Mouse (Mus musculus) C2C12 (cell line): ENCODE measurements around the gene Tnfsf10. TPM values are rescaled to one million over a fixed set of nuclear protein-coding genes. Genes with fewer than 3 reads are reported as not detected.

Experiments
- H3K27me3 ChIP-seq: one replicate; pipeline ENCODE4 v1.6.1; 2011; ENCODE audit not compliant: control insufficient read depth, insufficient read depth, insufficient read length
- H3K36me3 ChIP-seq: one replicate; pipeline ENCODE4 v1.6.1; 2011; ENCODE audit not compliant: control insufficient read depth, insufficient read depth
- H3K4me3 ChIP-seq: one replicate; pipeline ENCODE4 v1.5.1; 2011; ENCODE audit warnings: mild to moderate bottlenecking, control low read depth; ENCODE audit not compliant: poor library complexity, insufficient read depth, severe bottlenecking
- H3K79me2 ChIP-seq: one replicate; pipeline ENCODE4 v1.6.1; 2011; ENCODE audit not compliant: control insufficient read depth, insufficient read depth
- H3K79me3 ChIP-seq: one replicate; pipeline ENCODE4 v1.6.1; 2011; ENCODE audit warnings: low read depth, control low read depth
- H3ac ChIP-seq: one replicate; pipeline ENCODE3; 2011; ENCODE audit warnings: low read depth; ENCODE audit not compliant: control insufficient read depth, insufficient read length
- CEBPB ChIP-seq: IDR thresholded peaks from one replicate; pipeline ENCODE4 v1.6.1; 2011; ENCODE audit warnings: low read depth, mild to moderate bottlenecking, control low read depth, moderate library complexity
- CTCF ChIP-seq: IDR thresholded peaks from one replicate; pipeline ENCODE4 v1.5.1; 2011; ENCODE audit not compliant: control insufficient read depth, insufficient read depth, insufficient read length
- FOSL1 ChIP-seq: IDR thresholded peaks from one replicate; pipeline ENCODE4 v1.8.0; 2011; ENCODE audit warnings: mild to moderate bottlenecking, low read length; ENCODE audit not compliant: poor library complexity, insufficient read depth, severe bottlenecking
- MAX ChIP-seq: IDR thresholded peaks from one replicate; pipeline ENCODE4 v1.6.1; 2011; ENCODE audit warnings: mild to moderate bottlenecking, control low read depth
- MYOD1 ChIP-seq: IDR thresholded peaks from one replicate; pipeline ENCODE4 v1.6.1; 2011; ENCODE audit warnings: low read depth; ENCODE audit not compliant: control insufficient read depth, insufficient read length
- MYOG ChIP-seq: IDR thresholded peaks from one replicate; pipeline ENCODE4 v1.6.1; 2011; ENCODE audit not compliant: control insufficient read depth, insufficient read length; ENCODE audit errors: extremely low read depth
- USF1 ChIP-seq: IDR thresholded peaks from one replicate; pipeline ENCODE4 v1.6.1; 2011; ENCODE audit warnings: low read depth, mild to moderate bottlenecking, control low read depth, moderate library complexity
- polyA plus RNA-seq: library from polyadenylated mRNA; unstranded; fragments of >200 nt; fragmentation: generic; extraction: Trizol; gene quantifications from one replicate; pipeline ENCODE4 v1.2.1, GENCODE M21; 2012; ENCODE audit warnings: missing spikeins

Tnfsf10 gene
- polyA plus RNA-seq, 1 experiment = not detected

DNA sequence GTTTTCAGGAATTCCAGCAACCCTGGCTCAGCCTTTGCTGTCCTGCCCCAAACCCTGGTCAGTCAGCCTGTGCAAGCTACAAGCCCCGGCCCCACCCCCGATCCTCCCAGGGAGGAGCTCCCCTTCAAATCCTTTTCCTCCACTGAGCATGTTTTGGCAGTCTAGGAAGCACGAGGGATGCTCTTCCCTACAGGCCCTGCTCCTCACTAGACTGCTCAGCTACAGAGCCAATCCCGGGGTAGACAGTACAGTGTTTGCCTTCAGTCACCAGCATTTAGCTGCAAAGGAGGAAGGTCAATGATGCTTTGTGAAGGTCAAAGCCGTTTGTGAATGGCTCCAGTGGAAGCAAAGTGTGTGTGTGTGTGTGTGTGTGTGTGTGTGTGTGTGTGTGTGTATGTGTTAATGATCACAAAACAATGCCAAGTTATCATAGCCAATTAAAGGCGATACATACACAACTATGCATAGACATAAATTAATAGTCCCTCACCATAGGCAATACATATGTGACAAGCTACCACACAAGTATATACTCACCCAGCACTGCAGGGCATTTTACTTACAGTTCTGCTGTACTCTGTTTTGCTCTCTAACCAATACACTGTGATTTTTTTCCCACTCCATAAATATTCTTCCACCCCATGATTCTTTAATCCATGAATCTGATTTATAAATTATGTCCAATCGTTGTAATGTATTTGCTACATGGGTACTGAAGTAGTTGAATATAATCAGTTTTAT, 23.0 kb upstream of the Tnfsf10 start:
- Histone ChIP-seq H3K4me3 (no peak overlapping the region), H3K36me3 (no peaks in the 10 kb centered on the region), H3ac (no peak overlapping the region), H3K27me3 (no peaks in the 10 kb centered on the region), H3K79me3 (no peaks in the 10 kb centered on the region), H3K79me2 (no peaks in the 10 kb centered on the region)
- TF ChIP-seq CTCF = no peak

DNA sequence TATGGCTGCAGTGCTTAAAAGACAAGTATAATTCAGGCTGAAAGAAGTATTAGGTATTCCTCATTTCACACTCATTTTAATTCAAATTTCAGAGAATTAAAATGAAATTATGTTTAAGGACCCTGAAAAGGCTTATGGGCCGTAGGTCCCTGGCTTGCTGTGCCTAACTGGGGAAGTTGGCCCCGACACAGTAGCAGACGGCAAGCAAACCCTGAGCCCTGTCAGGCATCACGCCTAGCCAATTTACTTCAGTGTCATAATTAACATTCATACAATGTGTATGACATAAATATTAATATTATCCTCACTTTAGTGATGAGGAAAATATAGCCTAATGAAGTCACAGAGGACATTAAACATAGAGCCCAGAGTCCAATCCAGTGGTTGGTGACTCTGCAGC, 16.4 kb upstream of the Tnfsf10 start:
- no peaks in the 10 kb centered on the region for H3K27me3 ChIP-seq
- no peaks in the 10 kb centered on the region for H3K79me2 ChIP-seq
- H3K36me3 ChIP-seq = no peaks in the 10 kb centered on the region
- H3ac ChIP-seq = no peak overlapping the region
- TF ChIP-seq CTCF (no peak), MAX (no peak), MYOG (no peak), CEBPB (no peak), FOSL1 (no peak), MYOD1 (no peak), USF1 (no peak)
- no peak overlapping the region for H3K4me3 ChIP-seq
- no peaks in the 10 kb centered on the region for H3K79me3 ChIP-seq

GRCm38 (mm10) chr3:27302339-27303022, 14.3 kb upstream of the Tnfsf10 start:
- Histone ChIP-seq H3K79me2 (no peaks in the 10 kb centered on the region), H3K4me3 (no peak overlapping the region), H3K27me3 (no peaks in the 10 kb centered on the region), H3K36me3 (no peaks in the 10 kb centered on the region), H3ac (no peak overlapping the region), H3K79me3 (no peaks in the 10 kb centered on the region)
- TF ChIP-seq MAX = no peak
- no peak for TF ChIP-seq MYOD1
- no peak for TF ChIP-seq CTCF
- no peak for TF ChIP-seq USF1

DNA sequence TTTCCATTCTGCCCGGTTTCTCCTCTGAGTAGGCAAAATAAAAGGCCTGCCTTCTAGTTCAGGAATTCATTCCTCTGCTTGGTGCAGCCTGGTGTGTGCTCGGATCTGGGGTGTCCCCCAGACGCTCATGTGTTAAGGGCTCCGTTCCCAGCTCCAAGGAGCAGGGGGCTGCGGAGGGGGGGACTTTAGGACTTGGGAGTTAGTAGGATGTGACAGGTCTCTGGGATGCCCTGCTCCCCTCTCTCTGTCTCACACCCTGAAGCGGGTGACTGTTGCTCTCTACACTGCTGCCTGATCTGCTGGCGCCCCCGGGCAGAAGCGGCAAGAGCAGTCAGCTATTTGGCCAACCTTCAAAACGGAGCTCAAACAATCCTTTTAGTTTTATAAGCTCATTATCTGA, 10.0 kb upstream of the Tnfsf10 start:
- TF ChIP-seq FOSL1 = no peak
- TF ChIP-seq CTCF = no peak
- no peak for TF ChIP-seq MAX
- TF ChIP-seq USF1 = no peak
- TF ChIP-seq MYOG = no peak
- no peak for TF ChIP-seq CEBPB
- TF ChIP-seq MYOD1 = no peak

GRCm38 (mm10) chr3:27310973-27311372, 5.9 kb upstream of the Tnfsf10 start:
- no peaks in the 10 kb centered on the region for H3K27me3 ChIP-seq
- no peak overlapping the region for H3K4me3 ChIP-seq
- H3K79me3 ChIP-seq = no peaks in the 10 kb centered on the region
- H3K79me2 ChIP-seq = no peaks in the 10 kb centered on the region
- TF ChIP-seq CTCF = no peak
- TF ChIP-seq MYOG = no peak
- TF ChIP-seq MYOD1 = no peak
- TF ChIP-seq MAX = no peak
- TF ChIP-seq FOSL1 = no peak
- TF ChIP-seq CEBPB = no peak
- TF ChIP-seq USF1 = no peak
- H3ac ChIP-seq = no peak overlapping the region
- no peaks in the 10 kb centered on the region for H3K36me3 ChIP-seq

More for the DNA sequence above, 10.0 kb upstream of the Tnfsf10 start:
- Histone ChIP-seq H3K36me3 (no peaks in the 10 kb centered on the region), H3ac (no peak overlapping the region), H3K79me3 (no peaks in the 10 kb centered on the region), H3K4me3 (no peak overlapping the region), H3K27me3 (no peaks in the 10 kb centered on the region), H3K79me2 (no peaks in the 10 kb centered on the region)

DNA sequence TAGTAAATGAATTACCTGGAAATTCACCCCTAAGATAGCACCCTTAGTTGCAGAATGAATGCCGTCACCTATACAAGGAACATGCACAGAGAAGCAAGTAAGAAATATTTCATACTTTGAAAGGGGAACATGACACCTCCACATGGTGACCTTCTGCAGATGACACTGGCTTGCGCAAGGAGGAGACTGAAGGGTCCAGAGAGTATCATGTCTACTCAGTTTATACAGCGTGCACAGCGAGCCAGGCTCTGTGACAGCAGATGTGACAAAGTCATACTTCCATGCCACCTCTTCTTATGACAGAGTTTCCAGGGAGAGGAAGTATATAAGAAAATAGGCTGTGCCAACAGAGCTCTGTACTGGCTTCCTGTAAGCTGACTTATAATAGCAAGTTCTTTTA, 5.4 kb upstream of the Tnfsf10 start:
- H3K27me3 ChIP-seq = no peaks in the 10 kb centered on the region
- H3ac ChIP-seq = no peak overlapping the region

More for the DNA sequence above, 5.4 kb upstream of the Tnfsf10 start:
- no peak for TF ChIP-seq USF1
- no peak for TF ChIP-seq MYOD1
- no peak for TF ChIP-seq CEBPB
- TF ChIP-seq CTCF = no peak
- TF ChIP-seq MAX = no peak
- TF ChIP-seq FOSL1 = no peak
- no peak for TF ChIP-seq MYOG
- H3K79me2 ChIP-seq = no peaks in the 10 kb centered on the region
- H3K4me3 ChIP-seq = no peak overlapping the region
- no peaks in the 10 kb centered on the region for H3K79me3 ChIP-seq
- H3K36me3 ChIP-seq = no peaks in the 10 kb centered on the region
